Mouse (Mus musculus): Measurements from ENCODE around the gene Gm9803.

DNA sequence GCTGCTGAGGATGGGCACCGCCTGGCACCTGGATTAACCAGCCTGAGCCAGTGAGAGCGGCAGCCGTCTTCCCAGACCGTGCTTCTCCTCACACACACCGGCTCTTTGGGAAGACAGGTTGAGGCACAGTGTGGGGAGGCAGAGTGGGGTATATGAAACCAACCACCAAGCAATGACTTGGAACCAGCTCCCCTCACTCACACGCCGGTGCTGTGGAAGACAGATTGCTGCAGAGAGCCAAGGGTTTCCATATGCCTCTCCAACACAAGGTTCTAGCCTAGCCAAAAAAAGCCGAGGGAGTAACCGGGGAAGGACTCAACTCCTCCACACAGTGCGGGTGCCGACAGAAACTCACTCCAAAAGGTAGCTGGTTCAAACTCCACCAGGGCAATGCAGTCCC lies 35.4 kb downstream of the Gm9803 start:
- no peak for TF ChIP-seq GATA1 (IDR thresholded peaks at IDR 0.05; ENCODE audit: low read length)
- TF ChIP-seq TAL1 (IDR thresholded peaks at IDR 0.05; ENCODE audit: low read length): no peak
